Mouse (Mus musculus): ENCODE measurements at regions not wholly inside any gene's neighbourhood (a gene's known extent, or its start where the extent isn't known, plus 50 kb on each side); places are given as distances from the start of the nearest gene placed in this dataset.

GRCm38 (mm10) chr14:72817764-72818163, 108.0 kb upstream of the Fndc3a start:
- H3K9ac ChIP-seq (replicated peaks), result no peak overlapping the region
- no peaks in the 10 kb centered on the region for H3K27me3 ChIP-seq
- no peak overlapping the region for H3K4me2 ChIP-seq
- H3K4me1 ChIP-seq (replicated peaks), result 0 out of 2 replicates have a peak, but pooled peaks cover 5% of the 10 kb centered on the region
- H3K36me3 ChIP-seq, result no peaks in the 10 kb centered on the region
- H3K27ac ChIP-seq, result no peak overlapping the region
- peaks cover 4% of the 10 kb centered on the region; the same call in 1 of the 2 replicates for H3K9me3 ChIP-seq
- 91% methylated on average over 5 of the region's 5 CpGs for WGBS
- no peak overlapping the region for H3K4me3 ChIP-seq (replicated peaks)
- no peak for ATAC-seq (ENCODE audit: insufficient number of reproducible peaks, insufficient read depth, low FRiP score, low TSS enrichment, low read depth)

GRCm38 (mm10) chr14:72816847-72817246, 107.0 kb upstream of the Fndc3a start:
- no peak for ATAC-seq (ENCODE audit: insufficient number of reproducible peaks, insufficient read depth, low FRiP score, low TSS enrichment, low read depth)
- Histone ChIP-seq H3K4me1 (replicated peaks) (0 out of 2 replicates have a peak, but pooled peaks cover 5% of the 10 kb centered on the region), H3K4me3 (replicated peaks) (no peak overlapping the region), H3K27me3 (no peaks in the 10 kb centered on the region), H3K9me3 (peaks cover 4% of the 10 kb centered on the region; the same call in 1 of the 2 replicates), H3K4me2 (no peak overlapping the region), H3K9ac (replicated peaks) (no peak overlapping the region), H3K36me3 (no peaks in the 10 kb centered on the region), H3K27ac (no peak overlapping the region)
- WGBS, result 38% methylated on average over 10 of the region's 10 CpGs

GRCm38 (mm10) chr14:72809138-72809537, 99.3 kb upstream of the Fndc3a start:
- Histone ChIP-seq H3K27me3 (no peaks in the 10 kb centered on the region), H3K9me3 (no peaks in the 10 kb centered on the region), H3K9ac (replicated peaks) (no peak overlapping the region), H3K4me1 (replicated peaks) (no peaks in the 10 kb centered on the region), H3K36me3 (no peaks in the 10 kb centered on the region), H3K4me3 (replicated peaks) (no peak overlapping the region), H3K4me2 (no peak overlapping the region), H3K27ac (no peak overlapping the region)
- 86% methylated on average over 2 of the region's 2 CpGs for WGBS
- ATAC-seq (ENCODE audit: insufficient number of reproducible peaks, insufficient read depth, low FRiP score, low TSS enrichment, low read depth), result no peak

GRCm38 (mm10) chr14:72807947-72808346, 98.1 kb upstream of the Fndc3a start:
- H3K27ac ChIP-seq, result no peak overlapping the region
- H3K4me1 ChIP-seq (replicated peaks), result no peaks in the 10 kb centered on the region
- no peak overlapping the region for H3K9ac ChIP-seq (replicated peaks)
- no peaks in the 10 kb centered on the region for H3K36me3 ChIP-seq
- WGBS, result 72% methylated on average over 3 of the region's 3 CpGs
- no peak overlapping the region for H3K4me3 ChIP-seq (replicated peaks)
- ATAC-seq (ENCODE audit: insufficient number of reproducible peaks, insufficient read depth, low FRiP score, low TSS enrichment, low read depth), result no peak
- no peaks in the 10 kb centered on the region for H3K9me3 ChIP-seq
- H3K4me2 ChIP-seq, result no peak overlapping the region
- H3K27me3 ChIP-seq, result no peaks in the 10 kb centered on the region

GRCm38 (mm10) chr14:72807286-72807685, 97.5 kb upstream of the Fndc3a start:
- ATAC-seq (ENCODE audit: insufficient number of reproducible peaks, insufficient read depth, low FRiP score, low TSS enrichment, low read depth), result no peak
- Histone ChIP-seq H3K4me3 (replicated peaks) (no peak overlapping the region), H3K9ac (replicated peaks) (no peak overlapping the region), H3K27me3 (no peaks in the 10 kb centered on the region), H3K4me1 (replicated peaks) (no peaks in the 10 kb centered on the region), H3K36me3 (no peaks in the 10 kb centered on the region), H3K9me3 (no peaks in the 10 kb centered on the region), H3K4me2 (no peak overlapping the region), H3K27ac (no peak overlapping the region)
- WGBS, result 85% methylated on average over 7 of the region's 7 CpGs

GRCm38 (mm10) chr14:72806598-72806997, 96.8 kb upstream of the Fndc3a start:
- no peak overlapping the region for H3K9ac ChIP-seq (replicated peaks)
- H3K27me3 ChIP-seq, result no peaks in the 10 kb centered on the region
- no peak overlapping the region for H3K4me2 ChIP-seq
- H3K27ac ChIP-seq, result no peak overlapping the region
- no peaks in the 10 kb centered on the region for H3K4me1 ChIP-seq (replicated peaks)
- no peak overlapping the region for H3K4me3 ChIP-seq (replicated peaks)
- 94% methylated on average over 6 of the region's 6 CpGs for WGBS
- H3K36me3 ChIP-seq, result no peaks in the 10 kb centered on the region
- H3K9me3 ChIP-seq, result no peaks in the 10 kb centered on the region
- no peak for ATAC-seq (ENCODE audit: insufficient number of reproducible peaks, insufficient read depth, low FRiP score, low TSS enrichment, low read depth)

GRCm38 (mm10) chr14:72803579-72803978, 93.8 kb upstream of the Fndc3a start:
- Histone ChIP-seq H3K27ac (no peak overlapping the region), H3K4me1 (replicated peaks) (no peaks in the 10 kb centered on the region), H3K4me3 (replicated peaks) (no peak overlapping the region), H3K27me3 (no peaks in the 10 kb centered on the region), H3K9ac (replicated peaks) (no peak overlapping the region), H3K36me3 (no peaks in the 10 kb centered on the region), H3K9me3 (no peaks in the 10 kb centered on the region), H3K4me2 (no peak overlapping the region)
- no peak for ATAC-seq (ENCODE audit: insufficient number of reproducible peaks, insufficient read depth, low FRiP score, low TSS enrichment, low read depth)

- H3K27me3 ChIP-seq, result no peaks in the 10 kb centered on the region
- H3K9me3 ChIP-seq, result no peaks in the 10 kb centered on the region
- no peak overlapping the region for H3K4me2 ChIP-seq
- 76% methylated on average over 3 of the region's 3 CpGs for WGBS
- ATAC-seq (ENCODE audit: insufficient number of reproducible peaks, insufficient read depth, low FRiP score, low TSS enrichment, low read depth), result no peak
- no peaks in the 10 kb centered on the region for H3K36me3 ChIP-seq
- no peak overlapping the region for H3K27ac ChIP-seq
- H3K4me1 ChIP-seq (replicated peaks), result no peaks in the 10 kb centered on the region
- no peak overlapping the region for H3K4me3 ChIP-seq (replicated peaks)
- H3K9ac ChIP-seq (replicated peaks), result no peak overlapping the region
Observed at GRCm38 (mm10) chr14:72790654-72791053, 80.9 kb upstream of the Fndc3a start.

GRCm38 (mm10) chr14:72786929-72787328, 77.1 kb upstream of the Fndc3a start:
- H3K9ac ChIP-seq (replicated peaks), result no peak overlapping the region
- no peaks in the 10 kb centered on the region for H3K36me3 ChIP-seq
- H3K27ac ChIP-seq, result no peak overlapping the region
- ATAC-seq (ENCODE audit: insufficient number of reproducible peaks, insufficient read depth, low FRiP score, low TSS enrichment, low read depth), result peak; percentile 70
- no peaks in the 10 kb centered on the region for H3K27me3 ChIP-seq
- H3K4me3 ChIP-seq (replicated peaks), result no peak overlapping the region
- no peaks in the 10 kb centered on the region for H3K9me3 ChIP-seq
- no peak overlapping the region for H3K4me2 ChIP-seq
- H3K4me1 ChIP-seq (replicated peaks), result peaks cover 6% of the 10 kb centered on the region; the same call in 1 of the 2 replicates
- WGBS, result 48% methylated on average over 3 of the region's 3 CpGs

GRCm38 (mm10) chr14:72783248-72783647, 73.4 kb upstream of the Fndc3a start:
- H3K4me1 ChIP-seq (replicated peaks), result peaks cover 6% of the 10 kb centered on the region; the same call in 1 of the 2 replicates
- ATAC-seq (ENCODE audit: insufficient number of reproducible peaks, insufficient read depth, low FRiP score, low TSS enrichment, low read depth), result no peak
- no peaks in the 10 kb centered on the region for H3K36me3 ChIP-seq
- no peaks in the 10 kb centered on the region for H3K27me3 ChIP-seq
- WGBS, result 48% methylated on average over 9 of the region's 9 CpGs
- H3K9ac ChIP-seq (replicated peaks), result no peak overlapping the region
- H3K4me2 ChIP-seq, result no peak overlapping the region
- H3K27ac ChIP-seq, result no peak overlapping the region
- H3K4me3 ChIP-seq (replicated peaks), result no peak overlapping the region
- H3K9me3 ChIP-seq, result no peaks in the 10 kb centered on the region

- Histone ChIP-seq H3K27ac (no peak overlapping the region), H3K4me2 (no peak overlapping the region), H3K4me1 (replicated peaks) (peaks cover 6% of the 10 kb centered on the region; the same call in 1 of the 2 replicates), H3K36me3 (no peaks in the 10 kb centered on the region), H3K4me3 (replicated peaks) (no peak overlapping the region), H3K9ac (replicated peaks) (no peak overlapping the region), H3K9me3 (no peaks in the 10 kb centered on the region), H3K27me3 (no peaks in the 10 kb centered on the region)
- 79% methylated on average over 4 of the region's 4 CpGs for WGBS
- no peak for ATAC-seq (ENCODE audit: insufficient number of reproducible peaks, insufficient read depth, low FRiP score, low TSS enrichment, low read depth)
Observed at GRCm38 (mm10) chr14:72779446-72779845, 69.6 kb upstream of the Fndc3a start.

- Histone ChIP-seq H3K27ac (no peak overlapping the region), H3K27me3 (no peaks in the 10 kb centered on the region), H3K36me3 (no peaks in the 10 kb centered on the region), H3K4me2 (no peak overlapping the region), H3K4me1 (replicated peaks) (peaks cover 6% of the 10 kb centered on the region; the same call in 1 of the 2 replicates), H3K4me3 (replicated peaks) (no peak overlapping the region), H3K9me3 (no peaks in the 10 kb centered on the region), H3K9ac (replicated peaks) (no peak overlapping the region)
- ATAC-seq (ENCODE audit: insufficient number of reproducible peaks, insufficient read depth, low FRiP score, low TSS enrichment, low read depth), result no peak
- 85% methylated on average over 6 of the region's 6 CpGs for WGBS
Observed at GRCm38 (mm10) chr14:72778756-72779155, 69.0 kb upstream of the Fndc3a start.
